Mouse (Mus musculus): Measurements from ENCODE around the gene Gpc5. TPM values are rescaled to one million over a fixed set of nuclear protein-coding genes. Genes with fewer than 3 reads are reported as not detected.

Gene Gpc5
- polyA plus RNA-seq, 1 experiment: 0.15 TPM

DNA sequence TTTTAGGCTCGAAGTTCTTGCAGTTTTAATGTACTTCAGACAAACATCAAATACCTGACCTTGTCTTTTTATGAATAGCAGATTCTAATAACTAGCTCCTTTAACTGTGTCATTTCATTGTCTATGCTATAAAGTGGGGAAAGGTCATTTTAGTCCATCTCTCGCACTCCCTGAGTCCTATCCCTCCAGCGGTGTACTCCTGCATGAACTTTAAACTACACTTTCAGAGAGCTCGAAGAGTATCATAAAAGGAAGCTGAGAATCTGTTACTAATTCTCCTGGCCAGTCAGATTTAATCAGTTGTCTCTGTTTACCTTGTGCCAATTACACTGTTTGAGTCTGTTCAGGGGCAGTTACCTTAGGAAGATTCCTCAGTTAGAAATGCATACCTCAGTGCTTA is 144.4 kb downstream of the Gpc5 start:
- no peaks in the 10 kb centered on the region for H3K27me3 ChIP-seq (ENCODE audit: control insufficient read depth, insufficient read depth, low read length)
- H3K27ac ChIP-seq (ENCODE audit: control insufficient read depth, insufficient read depth, low read depth, low read length): no peak overlapping the region
- no peak overlapping the region for H3K4me3 ChIP-seq (ENCODE audit: control insufficient read depth, low read depth, low read length)
- no peaks in the 10 kb centered on the region for H3K4me1 ChIP-seq (ENCODE audit: control insufficient read depth, insufficient read depth, low read length)
- TF ChIP-seq POLR2A (IDR thresholded peaks at IDR 0.05; ENCODE audit: control insufficient read depth, low read depth, low read length): no peak
- TF ChIP-seq CTCF (IDR thresholded peaks at IDR 0.05; ENCODE audit: control insufficient read depth, insufficient read depth, insufficient replicate concordance, low read depth, low read length): no peak
- H3K36me3 ChIP-seq (ENCODE audit: control insufficient read depth, insufficient read depth, low read length): no peaks in the 10 kb centered on the region

DNA sequence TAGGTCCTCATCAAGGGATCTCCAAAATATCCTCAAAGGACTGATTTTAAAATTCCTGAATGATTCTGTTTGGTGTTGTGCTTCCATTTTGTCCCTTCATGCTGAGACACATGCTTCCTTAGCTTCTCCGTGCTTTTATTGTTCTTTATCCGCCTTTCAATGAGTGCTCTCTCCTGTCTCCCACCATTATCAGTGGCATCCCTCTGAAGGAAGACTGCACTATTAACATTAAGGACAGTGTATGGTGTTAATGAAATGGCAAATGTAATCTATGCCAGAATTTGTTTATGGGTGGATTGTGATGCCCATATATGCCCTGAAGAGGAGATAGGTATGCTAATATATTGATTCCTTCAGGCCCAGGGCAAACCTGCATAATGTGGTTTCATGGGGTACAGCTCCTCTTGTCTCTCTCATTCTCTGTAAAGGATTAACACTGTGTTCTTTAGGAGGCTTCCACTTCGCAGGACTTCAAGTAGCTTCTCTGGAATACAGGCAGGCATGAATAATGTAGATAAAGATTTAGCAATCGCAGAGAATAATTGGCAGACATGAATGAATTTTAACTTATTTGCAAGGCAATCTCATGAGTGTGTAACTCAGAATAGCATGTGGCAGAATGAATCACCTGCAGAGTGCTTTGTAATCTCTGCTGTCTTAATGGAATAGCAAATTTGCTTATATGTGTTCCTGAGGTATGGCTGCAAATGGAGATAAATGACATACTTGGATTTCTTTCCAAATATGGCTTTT is 148.8 kb downstream of the Gpc5 start:
- Histone ChIP-seq H3K36me3 (ENCODE audit: control insufficient read depth, insufficient read depth, low read length) (no peaks in the 10 kb centered on the region), H3K4me1 (ENCODE audit: control insufficient read depth, insufficient read depth, low read length) (no peaks in the 10 kb centered on the region), H3K27me3 (ENCODE audit: control insufficient read depth, insufficient read depth, low read length) (no peaks in the 10 kb centered on the region), H3K27ac (ENCODE audit: control insufficient read depth, insufficient read depth, low read depth, low read length) (no peak overlapping the region), H3K4me3 (ENCODE audit: control insufficient read depth, low read depth, low read length) (no peak overlapping the region)
- TF ChIP-seq POLR2A (IDR thresholded peaks at IDR 0.05; ENCODE audit: control insufficient read depth, low read depth, low read length): no peak
- TF ChIP-seq CTCF (IDR thresholded peaks at IDR 0.05; ENCODE audit: control insufficient read depth, insufficient read depth, insufficient replicate concordance, low read depth, low read length): no peak

DNA sequence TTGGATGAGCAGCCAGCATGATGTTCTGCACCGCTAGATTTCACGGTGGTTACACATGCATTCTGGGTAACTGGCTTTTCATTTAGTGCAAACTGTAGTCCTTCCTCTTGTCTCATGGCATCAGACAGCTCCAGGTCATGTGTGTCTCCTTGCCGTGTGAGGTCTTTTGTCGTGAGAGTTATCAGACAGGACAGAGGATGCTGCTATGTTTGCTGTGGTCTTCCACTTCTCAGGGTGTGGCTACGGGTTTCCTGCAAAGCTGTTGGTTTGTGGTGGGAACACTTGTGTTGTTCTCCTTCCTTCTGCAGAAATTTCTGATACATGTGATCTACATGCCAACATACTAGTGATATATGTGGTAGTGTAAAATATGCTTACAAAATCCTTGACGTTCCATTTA is 158.5 kb downstream of the Gpc5 start:
- Histone ChIP-seq H3K36me3 (ENCODE audit: control insufficient read depth, insufficient read depth, low read length) (no peaks in the 10 kb centered on the region), H3K27me3 (ENCODE audit: control insufficient read depth, insufficient read depth, low read length) (no peaks in the 10 kb centered on the region), H3K4me3 (ENCODE audit: control insufficient read depth, low read depth, low read length) (no peak overlapping the region), H3K4me1 (ENCODE audit: control insufficient read depth, insufficient read depth, low read length) (no peaks in the 10 kb centered on the region), H3K27ac (ENCODE audit: control insufficient read depth, insufficient read depth, low read depth, low read length) (no peak overlapping the region)
- TF ChIP-seq POLR2A (IDR thresholded peaks at IDR 0.05; ENCODE audit: control insufficient read depth, low read depth, low read length) (no peak), CTCF (IDR thresholded peaks at IDR 0.05; ENCODE audit: control insufficient read depth, insufficient read depth, insufficient replicate concordance, low read depth, low read length) (no peak)

DNA sequence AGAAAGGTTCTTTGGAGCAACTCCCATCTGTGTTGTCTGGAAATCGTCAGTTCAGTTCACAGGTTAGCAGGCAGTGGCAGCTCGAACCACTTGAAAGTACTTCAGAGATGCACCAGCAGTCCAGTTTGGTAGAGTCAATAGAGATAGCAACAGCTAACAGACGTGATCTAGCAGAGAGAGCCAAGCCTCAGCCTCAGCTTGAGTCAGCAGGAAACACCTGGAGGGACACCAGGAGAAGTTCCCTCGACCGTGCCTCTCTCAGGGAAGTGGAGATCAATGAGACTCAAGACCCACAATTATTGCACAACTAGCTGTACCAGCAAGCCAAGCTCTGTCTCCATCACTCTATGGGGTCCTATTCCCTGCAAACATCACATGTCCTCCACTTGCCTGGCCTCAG is 159.8 kb downstream of the Gpc5 start:
- no peak overlapping the region for H3K4me3 ChIP-seq (ENCODE audit: control insufficient read depth, low read depth, low read length)
- no peak overlapping the region for H3K27ac ChIP-seq (ENCODE audit: control insufficient read depth, insufficient read depth, low read depth, low read length)
- H3K27me3 ChIP-seq (ENCODE audit: control insufficient read depth, insufficient read depth, low read length): no peaks in the 10 kb centered on the region
- TF ChIP-seq CTCF (IDR thresholded peaks at IDR 0.05; ENCODE audit: control insufficient read depth, insufficient read depth, insufficient replicate concordance, low read depth, low read length): no peak
- no peak for TF ChIP-seq POLR2A (IDR thresholded peaks at IDR 0.05; ENCODE audit: control insufficient read depth, low read depth, low read length)
- no peaks in the 10 kb centered on the region for H3K4me1 ChIP-seq (ENCODE audit: control insufficient read depth, insufficient read depth, low read length)
- H3K36me3 ChIP-seq (ENCODE audit: control insufficient read depth, insufficient read depth, low read length): no peaks in the 10 kb centered on the region

DNA sequence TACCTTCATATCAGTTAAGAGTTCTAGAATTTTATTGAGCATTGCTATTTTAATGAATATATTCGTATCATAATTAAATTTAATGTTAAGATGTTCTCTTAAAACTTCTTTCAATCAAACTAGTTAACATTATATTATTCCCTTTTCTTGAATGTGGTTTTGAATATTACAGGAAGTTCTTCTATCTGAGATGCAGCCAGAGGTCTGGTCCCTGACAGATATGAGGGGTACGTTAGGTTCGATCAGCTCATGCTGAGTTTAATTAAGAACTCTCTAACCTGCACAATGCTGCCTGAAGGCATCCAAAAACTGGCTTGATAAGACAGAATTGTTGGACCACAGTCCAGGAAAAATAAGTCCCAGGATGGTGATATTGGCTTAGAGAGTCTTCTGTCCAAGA is 161.1 kb downstream of the Gpc5 start:
- no peaks in the 10 kb centered on the region for H3K4me1 ChIP-seq (ENCODE audit: control insufficient read depth, insufficient read depth, low read length)
- no peak overlapping the region for H3K4me3 ChIP-seq (ENCODE audit: control insufficient read depth, low read depth, low read length)
- H3K36me3 ChIP-seq (ENCODE audit: control insufficient read depth, insufficient read depth, low read length): no peaks in the 10 kb centered on the region
- no peaks in the 10 kb centered on the region for H3K27me3 ChIP-seq (ENCODE audit: control insufficient read depth, insufficient read depth, low read length)
- TF ChIP-seq CTCF (IDR thresholded peaks at IDR 0.05; ENCODE audit: control insufficient read depth, insufficient read depth, insufficient replicate concordance, low read depth, low read length) (no peak), POLR2A (IDR thresholded peaks at IDR 0.05; ENCODE audit: control insufficient read depth, low read depth, low read length) (no peak)
- no peak overlapping the region for H3K27ac ChIP-seq (ENCODE audit: control insufficient read depth, insufficient read depth, low read depth, low read length)

DNA sequence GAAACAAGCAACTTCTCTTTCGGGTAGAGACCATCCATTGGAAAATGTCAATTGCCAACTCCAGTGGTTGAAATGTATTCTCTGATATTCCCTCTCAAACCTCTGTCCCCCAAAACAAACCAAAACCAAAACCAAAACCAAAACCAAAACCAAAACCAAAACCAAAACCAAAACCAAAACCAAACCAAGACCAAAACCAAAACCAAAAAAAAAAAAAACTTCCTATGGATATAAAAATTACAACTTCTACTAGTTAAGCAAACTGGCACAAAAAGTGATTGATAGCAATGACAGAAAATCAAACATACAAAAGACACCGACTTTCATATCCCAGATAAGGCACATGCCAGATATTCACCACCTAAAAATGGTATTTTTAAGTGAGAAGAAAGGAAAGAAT is 161.7 kb downstream of the Gpc5 start:
- no peak for TF ChIP-seq POLR2A (IDR thresholded peaks at IDR 0.05; ENCODE audit: control insufficient read depth, low read depth, low read length)
- no peak for TF ChIP-seq CTCF (IDR thresholded peaks at IDR 0.05; ENCODE audit: control insufficient read depth, insufficient read depth, insufficient replicate concordance, low read depth, low read length)
- Histone ChIP-seq H3K4me3 (ENCODE audit: control insufficient read depth, low read depth, low read length) (no peak overlapping the region), H3K36me3 (ENCODE audit: control insufficient read depth, insufficient read depth, low read length) (no peaks in the 10 kb centered on the region), H3K27ac (ENCODE audit: control insufficient read depth, insufficient read depth, low read depth, low read length) (no peak overlapping the region), H3K4me1 (ENCODE audit: control insufficient read depth, insufficient read depth, low read length) (no peaks in the 10 kb centered on the region), H3K27me3 (ENCODE audit: control insufficient read depth, insufficient read depth, low read length) (no peaks in the 10 kb centered on the region)

DNA sequence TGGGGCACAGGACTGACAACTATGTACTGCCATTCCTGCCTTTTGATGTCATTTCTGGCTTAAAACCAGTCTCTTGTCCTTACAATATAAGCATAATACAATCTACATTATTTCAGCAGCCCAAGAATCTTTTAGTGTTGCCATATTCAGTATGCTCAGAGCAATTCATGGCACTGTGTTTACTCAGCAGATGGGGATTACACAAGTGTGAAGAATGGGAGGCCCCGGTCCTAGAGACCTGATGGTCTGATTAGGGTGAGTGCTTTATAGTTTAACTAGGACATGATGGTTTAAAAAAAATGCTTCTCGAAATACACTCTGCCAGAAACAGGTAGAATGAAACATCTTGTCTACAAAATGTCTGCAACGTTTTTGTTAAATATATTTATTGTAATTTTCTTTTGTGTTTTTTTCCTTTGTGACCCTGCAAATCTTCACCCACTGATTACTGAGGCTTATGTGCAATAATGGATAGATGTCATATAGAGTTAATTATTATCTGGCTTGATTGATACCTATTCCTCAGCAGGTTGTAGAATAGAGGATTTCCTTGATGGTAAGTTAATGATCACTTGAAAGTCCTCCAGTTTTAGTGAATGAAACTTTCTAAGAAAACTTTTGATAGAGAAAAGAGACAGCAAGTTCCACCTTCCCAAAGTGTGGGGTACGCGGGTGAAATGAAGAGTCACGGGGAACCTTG is 177.8 kb downstream of the Gpc5 start:
- TF ChIP-seq CTCF (IDR thresholded peaks at IDR 0.05; ENCODE audit: control insufficient read depth, insufficient read depth, insufficient replicate concordance, low read depth, low read length) (no peak), POLR2A (IDR thresholded peaks at IDR 0.05; ENCODE audit: control insufficient read depth, low read depth, low read length) (no peak)
- Histone ChIP-seq H3K4me3 (ENCODE audit: control insufficient read depth, low read depth, low read length) (no peak overlapping the region), H3K4me1 (ENCODE audit: control insufficient read depth, insufficient read depth, low read length) (no peaks in the 10 kb centered on the region), H3K27ac (ENCODE audit: control insufficient read depth, insufficient read depth, low read depth, low read length) (no peak overlapping the region), H3K36me3 (ENCODE audit: control insufficient read depth, insufficient read depth, low read length) (no peaks in the 10 kb centered on the region), H3K27me3 (ENCODE audit: control insufficient read depth, insufficient read depth, low read length) (no peaks in the 10 kb centered on the region)
